Mouse (Mus musculus) thymus, adult 2 months (tissue): ENCODE data around the gene Slain2.

Experiments
- CTCF ChIP-seq: fragments of 200-500 bp; IDR thresholded peaks from 2 replicates; pipeline ENCODE4 v1.5.1; 2012; ENCODE audit warnings: mild to moderate bottlenecking, control low read depth, low read length, moderate library complexity, borderline replicate concordance; ENCODE audit not compliant: control insufficient read depth, poor library complexity, insufficient read depth; ENCODE audit errors: extremely low read depth
- POLR2A ChIP-seq: fragments of 200-500 bp; IDR thresholded peaks from 2 replicates; pipeline ENCODE4 v1.6.1; 2012; ENCODE audit warnings: mild to moderate bottlenecking, low read length, control low read depth, moderate library complexity; ENCODE audit not compliant: control insufficient read depth, poor library complexity, insufficient read depth; ENCODE audit errors: extremely low read depth

DNA sequence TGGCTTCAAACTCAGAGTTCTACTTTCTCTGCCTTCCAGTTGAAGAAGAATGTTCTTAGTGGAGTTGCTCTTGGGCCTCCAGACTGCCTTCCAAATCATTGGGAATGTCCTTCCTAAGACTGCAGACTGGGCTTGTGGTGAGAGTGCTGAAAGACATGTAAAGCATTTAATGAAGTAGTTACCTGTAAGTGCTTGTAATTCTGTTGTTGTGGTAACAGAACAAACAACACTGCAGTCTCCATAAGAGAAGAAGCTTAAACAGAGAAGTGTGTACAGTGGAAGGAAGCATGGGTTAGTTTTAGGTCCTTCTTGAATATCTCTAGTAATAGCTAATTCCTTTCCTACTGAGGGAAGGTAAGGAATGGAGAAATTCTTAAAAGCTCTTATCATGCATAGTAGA, 13.0 kb downstream of the Slain2 start:
- TF ChIP-seq CTCF: no peak
- no peak for TF ChIP-seq POLR2A
